Mouse (Mus musculus) mesoderm, embryonic 11.5 days (tissue): ENCODE measurements around the gene Cfap126.
"Not testable (repeated sequence)": the region's sequence is repeated elsewhere in the genome, so short reads cannot be mapped to it uniquely, and the experiment has no call there.

Source experiments
- DNase-seq: peaks from one replicate; pipeline ENCODE4 v3.0.0-alpha.2; 2012; ENCODE audit warnings: low read depth, low spot score

Cfap126 gene

GRCm38 (mm10) chr1:171113873-171114299, at the start of gene Cfap126:
TSS of gene Cfap126 (plus strand) at chr1:171113918.
- DNase-seq = peak; percentile 58

GRCm38 (mm10) chr1:171064491-171065242, 49.1 kb upstream of the Cfap126 start, which contains the start of gene Fcgr3:
TSS of gene Fcgr3 (minus strand) at chr1:171064935.
- DNase-seq = peak; percentile 84

- not testable (repeated sequence) for DNase-seq
Measured at GRCm38 (mm10) chr1:171065243-171065587, 48.5 kb upstream of the Cfap126 start.

GRCm38 (mm10) chr1:171065768-171066167, 48.0 kb upstream of the Cfap126 start:
- not testable (repeated sequence) for DNase-seq

- DNase-seq = not testable (repeated sequence)
Measured at GRCm38 (mm10) chr1:171066583-171066982, 47.1 kb upstream of the Cfap126 start.

- not testable (repeated sequence) for DNase-seq
Measured at GRCm38 (mm10) chr1:171067928-171068327, 45.8 kb upstream of the Cfap126 start.

GRCm38 (mm10) chr1:171069508-171069907, 44.2 kb upstream of the Cfap126 start:
- DNase-seq = not testable (repeated sequence)

GRCm38 (mm10) chr1:171070879-171071278, 42.8 kb upstream of the Cfap126 start:
- DNase-seq = not testable (repeated sequence)

- DNase-seq = not testable (repeated sequence)
Measured at GRCm38 (mm10) chr1:171071726-171072125, 42.0 kb upstream of the Cfap126 start.

- DNase-seq = not testable (repeated sequence)
Measured at GRCm38 (mm10) chr1:171072217-171072616, 41.5 kb upstream of the Cfap126 start.

GRCm38 (mm10) chr1:171074283-171074682, 39.4 kb upstream of the Cfap126 start:
- peak; percentile 80 for DNase-seq

- not testable (repeated sequence) for DNase-seq
Measured at GRCm38 (mm10) chr1:171076176-171076575, 37.5 kb upstream of the Cfap126 start.

- not testable (repeated sequence) for DNase-seq
Measured at GRCm38 (mm10) chr1:171077192-171077591, 36.5 kb upstream of the Cfap126 start.

- not testable (repeated sequence) for DNase-seq
Measured at GRCm38 (mm10) chr1:171077955-171078354, 35.8 kb upstream of the Cfap126 start.

GRCm38 (mm10) chr1:171078419-171078818, 35.3 kb upstream of the Cfap126 start:
- not testable (repeated sequence) for DNase-seq

- not testable (repeated sequence) for DNase-seq
Measured at GRCm38 (mm10) chr1:171079345-171079744, 34.4 kb upstream of the Cfap126 start.

GRCm38 (mm10) chr1:171079825-171080224, 33.9 kb upstream of the Cfap126 start:
- DNase-seq = not testable (repeated sequence)

- DNase-seq = not testable (repeated sequence)
Measured at GRCm38 (mm10) chr1:171081512-171082231, 32.0 kb upstream of the Cfap126 start.

- DNase-seq = no peak
Measured at GRCm38 (mm10) chr1:171085718-171086117, 28.0 kb upstream of the Cfap126 start.

- DNase-seq = not testable (repeated sequence)
Measured at GRCm38 (mm10) chr1:171088237-171088869, 25.4 kb upstream of the Cfap126 start.

- DNase-seq = no peak
Measured at GRCm38 (mm10) chr1:171089891-171090290, 23.8 kb upstream of the Cfap126 start.

GRCm38 (mm10) chr1:171090761-171091160, 23.0 kb upstream of the Cfap126 start:
- DNase-seq = no peak
